Mouse (Mus musculus): ENCODE data around the gene Rnf150. TPM values are rescaled to one million over a fixed set of nuclear protein-coding genes. Genes with fewer than 3 reads are reported as not detected.

The Rnf150 gene
- polyA plus RNA-seq, 1 experiment = 12.2 TPM

DNA sequence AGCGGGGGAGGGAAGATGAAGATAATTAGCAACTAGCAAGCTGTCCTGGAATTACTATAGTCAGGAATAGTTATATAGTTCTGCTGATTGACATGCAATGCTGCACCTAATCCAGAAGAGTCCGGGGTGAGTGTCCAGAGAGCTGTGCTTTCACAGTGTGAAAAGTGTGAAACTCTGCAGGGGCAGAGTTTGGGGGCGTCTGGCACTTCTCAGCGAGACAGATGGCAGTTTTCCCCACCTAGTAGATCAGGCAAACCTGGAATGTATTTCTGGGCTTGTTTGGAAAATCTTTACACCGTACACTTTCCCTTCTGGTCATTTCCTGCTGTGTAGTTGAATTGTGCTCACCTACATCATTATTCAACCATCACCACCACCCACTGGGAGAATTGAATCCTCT lies 148.6 kb downstream of the Rnf150 start:
- DNase-seq (ENCODE audit: low spot score) = no peak

DNA sequence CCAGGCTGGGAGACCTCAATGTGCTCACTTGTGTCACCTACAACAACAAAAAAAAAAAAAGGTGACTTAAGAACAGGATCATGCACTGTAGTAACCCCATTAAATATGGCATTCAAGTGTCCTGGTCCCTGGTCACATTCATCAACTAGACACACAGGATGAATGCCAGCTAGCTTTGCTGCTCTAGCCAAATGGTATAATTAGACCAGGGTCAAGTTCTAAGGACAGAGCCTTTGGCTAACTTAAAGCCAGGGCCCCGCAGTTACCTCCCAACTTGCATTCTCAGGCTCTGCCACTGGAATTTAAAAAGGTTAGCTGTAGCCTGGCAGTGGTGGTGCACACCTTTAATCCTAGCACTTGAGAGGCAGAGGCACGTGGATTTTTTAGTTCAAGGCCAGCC lies 165.1 kb downstream of the Rnf150 start:
- DNase-seq (ENCODE audit: low spot score) = no peak

DNA sequence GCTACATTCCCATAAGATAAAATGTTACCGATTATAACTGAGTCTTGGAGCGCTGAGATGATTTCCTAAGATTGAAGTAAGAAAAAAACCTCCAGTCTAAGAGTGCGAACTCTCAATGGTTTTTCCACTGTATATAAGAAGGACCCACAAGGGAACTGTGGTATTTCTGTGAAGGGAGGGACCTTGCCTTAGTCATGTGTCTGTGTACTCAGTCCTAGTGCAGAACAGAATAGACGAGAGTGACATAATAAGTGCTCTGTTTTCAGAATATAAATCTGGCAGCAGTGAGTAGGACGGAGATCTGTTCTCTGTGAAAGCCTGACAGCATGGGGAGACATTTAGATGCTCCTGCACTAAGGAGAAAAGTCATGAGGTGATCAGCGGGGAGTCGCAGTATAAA lies 169.6 kb downstream of the Rnf150 start:
- no peak for DNase-seq (ENCODE audit: low spot score)

GRCm38 (mm10) chr8:83035141-83035540 lies 172.0 kb downstream of the Rnf150 start:
- DNase-seq (ENCODE audit: low spot score) = no peak

GRCm38 (mm10) chr8:83036521-83037166 lies 173.5 kb downstream of the Rnf150 start:
- DNase-seq (ENCODE audit: low spot score) = no peak

DNA sequence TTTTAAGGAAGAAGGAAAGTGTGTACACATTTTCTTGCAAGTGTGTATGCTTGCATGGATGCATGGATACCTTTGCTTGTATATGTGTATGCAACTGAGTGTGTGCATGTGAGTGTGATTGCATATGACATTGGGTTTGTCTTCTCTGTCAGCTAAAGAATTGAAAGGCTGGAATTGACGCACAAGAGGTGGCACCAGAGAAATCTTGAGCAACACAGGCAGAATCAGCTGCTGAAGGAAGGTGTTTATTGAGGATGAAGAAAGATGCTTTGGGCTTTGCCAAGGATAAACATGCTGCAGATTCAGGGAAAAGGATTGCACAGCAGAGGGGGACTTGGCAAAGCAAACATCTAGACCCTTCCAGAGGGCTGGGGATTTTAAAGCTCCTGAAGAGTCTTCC lies 174.2 kb downstream of the Rnf150 start:
- DNase-seq (ENCODE audit: low spot score) = no peak

DNA sequence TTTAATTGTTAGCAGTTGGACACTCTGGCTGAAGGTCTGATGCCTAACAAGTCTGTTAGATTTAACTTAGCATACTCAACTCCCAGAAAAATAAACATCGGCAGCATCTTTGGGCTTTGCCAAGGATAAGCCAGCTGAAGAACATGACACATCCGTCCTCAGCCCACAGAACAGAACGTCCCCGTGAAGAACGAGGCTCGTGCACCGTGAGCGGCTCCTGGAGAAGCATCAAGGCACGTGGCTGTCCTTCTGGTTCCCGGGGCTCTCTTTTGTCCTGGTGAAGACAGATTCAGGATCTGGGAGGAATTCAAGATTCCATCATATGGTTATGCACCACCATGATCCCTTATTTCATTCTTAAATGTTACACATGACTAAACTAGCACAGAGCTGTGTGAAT lies 175.4 kb downstream of the Rnf150 start:
- DNase-seq (ENCODE audit: low spot score) = no peak

- no peak for DNase-seq (ENCODE audit: low spot score)
Measured at GRCm38 (mm10) chr8:83041440-83041839, 178.3 kb downstream of the Rnf150 start.

DNA sequence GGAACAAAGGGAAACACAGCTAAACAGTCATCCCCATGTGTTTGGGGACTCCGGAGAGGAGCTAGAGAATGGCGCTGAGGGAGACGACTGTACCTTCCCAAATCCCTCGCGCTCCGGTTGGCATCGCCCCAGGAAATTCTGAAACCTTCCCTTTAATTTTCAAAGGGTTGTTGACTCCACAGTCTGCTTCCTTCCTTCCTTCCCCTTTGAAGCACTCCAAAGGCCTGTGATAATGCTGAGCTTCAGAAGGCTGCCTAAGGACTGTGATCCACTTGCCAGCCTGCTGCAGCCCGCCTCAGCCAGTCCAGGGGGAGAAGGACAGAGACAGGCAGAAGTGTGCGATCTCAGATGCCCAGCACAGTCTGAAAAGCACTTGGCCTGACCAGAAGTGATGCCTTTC lies 183.8 kb downstream of the Rnf150 start:
- DNase-seq (ENCODE audit: low spot score) = no peak

DNA sequence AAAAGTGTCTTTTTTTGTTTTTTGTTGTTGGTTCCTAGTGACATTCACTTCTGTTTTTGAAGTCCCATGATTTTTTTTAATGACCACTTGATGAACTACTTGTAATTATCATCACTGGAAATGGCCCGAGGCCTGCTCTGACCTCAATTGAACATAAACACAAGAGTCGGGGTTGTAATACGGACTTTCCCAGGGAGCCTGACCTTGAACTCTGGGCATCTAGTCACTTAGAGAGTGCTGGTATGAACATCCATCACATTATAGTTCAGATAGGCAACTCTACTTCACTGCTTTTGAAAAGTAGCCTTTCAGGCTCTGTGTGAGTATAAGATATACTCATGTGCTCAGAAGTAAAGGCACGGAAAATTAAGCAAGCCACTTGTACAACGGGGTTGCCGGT lies 185.4 kb downstream of the Rnf150 start:
- DNase-seq (ENCODE audit: low spot score) = no peak

DNA sequence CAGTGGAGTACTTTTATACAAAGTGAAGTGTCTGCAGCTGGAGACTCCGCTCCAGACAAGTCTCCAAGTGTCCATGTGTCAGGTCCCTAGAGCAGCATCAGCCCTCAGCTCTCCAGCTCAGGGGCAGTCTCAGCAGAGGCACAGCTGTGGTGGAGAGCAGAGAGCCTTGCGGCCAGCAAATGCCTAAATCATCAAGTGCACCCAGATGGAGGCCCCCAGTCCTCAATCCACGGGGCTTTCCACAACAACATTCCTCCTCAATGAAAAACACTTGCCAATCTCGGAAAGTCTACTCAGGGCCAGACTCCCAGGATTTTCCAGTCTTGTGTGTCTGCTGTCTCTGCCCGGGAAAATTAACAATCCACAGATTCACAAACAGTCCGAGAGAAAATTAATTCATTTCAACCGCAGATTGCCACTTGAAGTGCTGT lies 186.0 kb downstream of the Rnf150 start:
- DNase-seq (ENCODE audit: low spot score) = no peak

DNA sequence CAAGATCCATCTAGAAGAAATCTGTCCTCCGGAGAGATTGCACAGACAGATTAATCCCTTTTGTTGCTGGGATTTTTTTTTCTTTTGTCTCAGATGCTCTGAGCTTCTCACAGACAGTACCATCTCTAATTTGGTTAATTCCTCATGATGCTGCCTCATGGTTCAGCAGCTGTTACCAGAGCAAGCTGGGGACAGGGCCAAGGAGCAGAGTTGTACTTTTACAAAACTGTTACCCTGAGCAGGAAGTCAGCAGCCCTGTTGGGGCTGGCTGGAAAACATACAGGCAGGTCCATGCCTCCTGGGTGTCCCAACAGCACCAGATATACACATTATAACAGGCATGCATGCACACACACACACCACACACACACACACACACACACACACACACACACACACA lies 186.5 kb downstream of the Rnf150 start:
- DNase-seq (ENCODE audit: low spot score) = no peak

GRCm38 (mm10) chr8:83052896-83053295 lies 189.7 kb downstream of the Rnf150 start:
- DNase-seq (ENCODE audit: low spot score) = no peak

- DNase-seq (ENCODE audit: low spot score) = no peak
Measured at GRCm38 (mm10) chr8:83054801-83055200, 191.6 kb downstream of the Rnf150 start.

GRCm38 (mm10) chr8:83058951-83059350 lies 195.8 kb downstream of the Rnf150 start:
- no peak for DNase-seq (ENCODE audit: low spot score)

DNA sequence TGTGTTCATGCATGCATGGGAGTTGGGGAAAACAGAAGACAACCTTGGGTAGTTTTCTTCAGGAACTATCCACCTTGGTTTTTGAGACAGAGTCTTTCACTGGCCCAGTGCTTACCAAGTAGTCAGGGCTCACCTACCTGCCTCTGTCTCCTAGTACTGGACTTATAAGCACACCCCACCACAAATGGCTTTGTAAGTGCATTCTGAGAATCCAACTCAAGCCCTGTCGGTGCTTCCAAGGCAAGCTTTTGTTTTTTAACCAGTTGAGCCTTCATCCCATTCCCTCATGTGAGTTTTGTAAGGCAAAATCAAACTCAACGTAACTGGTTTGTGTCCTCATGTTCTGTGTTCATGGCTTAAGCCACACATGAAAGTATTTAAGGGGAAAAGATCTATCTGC lies 196.9 kb downstream of the Rnf150 start:
- no peak for DNase-seq (ENCODE audit: low spot score)

DNA sequence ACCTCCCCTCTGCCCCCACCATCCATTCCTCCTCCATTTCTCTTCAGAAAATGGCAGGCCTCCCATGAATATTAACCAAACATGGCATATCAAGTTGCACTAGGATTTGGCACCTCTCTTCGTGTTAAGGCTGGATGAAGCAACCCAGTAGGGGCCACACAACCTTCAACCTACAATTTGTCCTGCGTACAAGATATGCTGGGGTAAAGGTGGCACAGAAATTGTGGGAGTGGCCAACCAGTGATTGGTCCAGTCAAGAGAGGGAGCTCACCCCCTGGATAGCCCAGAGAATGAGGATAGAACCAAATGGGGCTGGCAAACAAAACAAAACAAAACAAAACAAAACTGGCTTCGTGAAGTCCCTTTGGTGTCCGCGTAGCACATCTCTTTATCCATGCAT lies 198.1 kb downstream of the Rnf150 start:
- no peak for DNase-seq (ENCODE audit: low spot score)

- no peak for DNase-seq (ENCODE audit: low spot score)
Measured at GRCm38 (mm10) chr8:83061873-83062272, 198.7 kb downstream of the Rnf150 start.

DNA sequence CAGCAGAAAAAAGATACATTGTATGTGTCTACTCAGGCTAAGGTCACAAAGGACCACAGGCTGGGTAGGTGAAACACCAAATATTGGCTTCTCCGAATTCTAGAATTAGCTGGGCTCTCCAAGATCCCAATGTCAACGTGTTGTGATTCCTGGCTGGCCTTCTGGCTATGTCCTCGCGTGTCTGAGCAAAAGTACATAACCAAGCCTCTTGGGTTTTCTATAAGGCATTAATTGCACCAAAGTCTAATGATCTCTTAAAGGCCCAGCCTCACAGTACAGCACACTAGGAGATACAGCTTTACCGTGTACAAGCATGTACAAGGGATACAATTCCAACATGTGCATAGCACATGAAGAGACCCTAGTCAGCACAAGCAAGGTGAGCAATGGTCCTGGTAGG lies 199.1 kb downstream of the Rnf150 start:
- no peak for DNase-seq (ENCODE audit: low spot score)

DNA sequence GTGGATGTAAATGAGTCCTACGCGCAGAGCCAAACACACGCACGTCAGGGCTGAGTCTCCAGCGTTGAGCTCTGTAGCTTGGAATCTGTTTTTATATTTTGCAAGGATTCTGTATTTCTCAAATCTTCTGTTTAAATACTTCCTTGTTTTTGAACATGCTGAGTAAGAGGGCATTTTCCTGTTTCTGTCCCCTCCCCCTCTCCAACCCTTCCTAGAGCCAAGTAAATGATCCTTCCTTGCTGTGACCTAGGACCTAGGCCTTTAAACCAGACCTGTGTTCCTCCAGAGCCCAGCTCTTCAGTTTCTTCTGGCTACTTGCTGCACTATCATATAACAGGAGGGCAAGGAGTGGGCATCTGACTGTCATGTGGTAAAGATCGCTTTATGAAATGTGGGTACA lies 200.9 kb downstream of the Rnf150 start:
- DNase-seq (ENCODE audit: low spot score) = no peak

- DNase-seq (ENCODE audit: low spot score) = no peak
Measured at GRCm38 (mm10) chr8:83066076-83066475, 202.9 kb downstream of the Rnf150 start.

GRCm38 (mm10) chr8:83066846-83067245 lies 203.7 kb downstream of the Rnf150 start:
- no peak for DNase-seq (ENCODE audit: low spot score)

- no peak for DNase-seq (ENCODE audit: low spot score)
Measured at GRCm38 (mm10) chr8:83067906-83068305, 204.8 kb downstream of the Rnf150 start.

- DNase-seq (ENCODE audit: low spot score) = no peak
Measured at GRCm38 (mm10) chr8:83074248-83074647, 211.1 kb downstream of the Rnf150 start.

Measured in urinary bladder, adult 2 months (tissue).